Mouse (Mus musculus) stomach, postnatal 0 days (tissue): ENCODE measurements at regions not wholly inside any gene's neighbourhood (a gene's known extent, or its start where the extent isn't known, plus 50 kb on each side); places are given as distances from the start of the nearest gene placed in this dataset.
A peak's percentile ranks its signal among the peaks of the same experiment; 100 is the strongest.

Experiments used
- ATAC-seq: fragments of 200-750 bp; cut with Nextera tagmentation; 2 replicates; pipeline ENCODE4 v1.8.0; 2017; ENCODE audit not compliant: low FRiP score, low TSS enrichment
- DNase-seq: peaks from one replicate; pipeline ENCODE4 v3.0.0-alpha.2; 2016; ENCODE audit warnings: low spot score
- H3K27ac ChIP-seq: fragments of 300-500 bp; sonication (generic); replicated peaks from 2 replicates; pipeline ENCODE4 v1.5.1; 2014; ENCODE audit warnings: mild to moderate bottlenecking, control low read depth
- H3K27me3 ChIP-seq: fragments of 300-500 bp; sonication (generic); 2 replicates; pipeline ENCODE4 v1.6.1; 2014; ENCODE audit warnings: low read length; ENCODE audit not compliant: control insufficient read depth, insufficient read depth
- H3K36me3 ChIP-seq: fragments of 300-500 bp; sonication (generic); 2 replicates; pipeline ENCODE4 v1.6.1; 2014; ENCODE audit warnings: low read length, mixed read lengths; ENCODE audit not compliant: control insufficient read depth, insufficient read depth
- H3K4me1 ChIP-seq: fragments of 300-500 bp; sonication (generic); replicated peaks from 2 replicates; pipeline ENCODE4 v1.6.1; 2014; ENCODE audit warnings: antibody characterized with exemption; ENCODE audit not compliant: control insufficient read depth, insufficient read depth
- H3K4me2 ChIP-seq: fragments of 300-500 bp; sonication (generic); replicated peaks from 2 replicates; pipeline ENCODE4 v1.6.1; 2014; ENCODE audit warnings: low read depth, mild to moderate bottlenecking, control low read depth, moderate library complexity
- H3K4me3 ChIP-seq: fragments of 300-500 bp; sonication (generic); 2 replicates; pipeline ENCODE4 v1.5.1; 2014; ENCODE audit warnings: low read depth, low read length, control low read depth
- H3K9ac ChIP-seq: fragments of 300-500 bp; sonication (generic); 2 replicates; pipeline ENCODE4 v1.6.1; 2014; ENCODE audit warnings: mild to moderate bottlenecking, low read length, control low read depth, mixed read lengths
- H3K9me3 ChIP-seq: fragments of 300-500 bp; sonication (generic); 2 replicates; pipeline ENCODE4 v1.6.1; 2016; ENCODE audit warnings: low read length; ENCODE audit not compliant: control insufficient read depth
- CTCF ChIP-seq: IDR thresholded peaks from 2 replicates; pipeline ENCODE4 v1.5.1; 2016; ENCODE audit warnings: antibody characterized with exemption, low read depth, mild to moderate bottlenecking, moderate library complexity
- EP300 ChIP-seq: optimal IDR thresholded peaks from 2 replicates; pipeline ENCODE3; 2016; ENCODE audit warnings: antibody characterized with exemption
- WGBS: fragments of 180-500 bp; shearing (Covaris S2); extraction: QIAGEN DNeasy Blood & Tissue Kit; methylation state at CpG from one replicate; pipeline ENCODE4 v1.1.7; 2014; 5-methylcytosine and 5-hydroxymethylcytosine counted together

DNA sequence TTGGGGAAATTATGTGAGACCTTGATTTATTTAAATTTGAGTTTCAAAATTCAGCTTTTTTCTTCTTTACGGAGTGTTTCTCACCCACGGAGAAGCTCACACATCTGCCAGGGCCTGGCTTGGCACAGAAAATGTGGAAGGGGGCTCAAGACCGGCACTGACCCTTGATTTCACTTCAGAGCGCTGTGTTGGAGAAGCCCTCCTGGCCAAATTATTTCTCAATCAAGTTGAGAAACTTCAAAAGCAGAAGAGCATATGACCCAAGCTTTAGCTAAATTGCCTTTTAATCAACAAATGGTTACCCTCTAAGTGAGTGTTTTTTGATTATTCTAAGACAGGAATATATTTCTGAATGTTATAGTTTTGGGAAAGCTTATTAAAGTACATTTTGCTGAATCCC, 197.2 kb upstream of the Rgmb start:
- H3K9me3 ChIP-seq: no peaks in the 10 kb centered on the region
- no peaks in the 10 kb centered on the region for H3K36me3 ChIP-seq
- no peaks in the 10 kb centered on the region for H3K27me3 ChIP-seq
- H3K27ac ChIP-seq: no peak overlapping the region
- ATAC-seq: no peak
- H3K4me3 ChIP-seq: no peak overlapping the region
- TF ChIP-seq CTCF: no peak
- no peak for TF ChIP-seq EP300
- H3K9ac ChIP-seq: no peak overlapping the region
- no peak for DNase-seq
- no peak overlapping the region for H3K4me2 ChIP-seq
- 63% methylated on average over 4 of the region's 4 CpGs for WGBS
- H3K4me1 ChIP-seq: no peaks in the 10 kb centered on the region

DNA sequence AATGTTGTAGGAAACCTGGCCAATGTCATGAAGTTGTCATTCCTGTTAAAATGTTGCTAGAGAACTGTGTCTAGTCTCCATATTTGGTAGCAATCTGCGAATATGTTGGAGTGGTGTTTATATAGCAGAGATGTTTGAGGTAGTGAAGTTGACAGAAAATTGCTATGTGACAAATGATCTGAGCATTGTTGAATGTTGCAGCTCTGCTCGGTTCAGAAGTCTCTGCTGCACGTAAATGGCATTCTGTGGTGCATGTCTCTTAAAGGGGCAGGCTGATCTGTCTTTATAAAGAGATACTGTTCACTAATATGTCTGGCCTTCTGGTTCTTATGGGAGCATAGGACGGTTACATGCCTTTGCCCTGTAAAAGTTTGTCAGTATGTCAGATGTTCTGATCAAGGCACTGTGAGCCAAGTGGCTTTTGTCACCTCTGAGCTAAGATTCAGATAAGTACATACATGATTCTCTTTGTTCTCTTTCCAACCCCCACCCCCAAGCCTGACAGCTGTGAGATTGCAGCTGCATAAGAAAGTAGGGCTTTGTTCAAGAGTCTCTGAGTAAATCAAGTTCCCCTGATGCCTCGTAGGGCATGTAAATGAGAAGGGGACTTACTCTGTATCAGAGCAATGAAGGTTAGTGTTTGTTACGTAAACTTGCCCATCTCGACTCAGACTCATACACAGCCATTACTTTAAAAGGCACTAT, 174.2 kb upstream of the Rgmb start:
- Histone ChIP-seq H3K9me3 (no peaks in the 10 kb centered on the region), H3K36me3 (no peaks in the 10 kb centered on the region), H3K27ac (peak overlapping the region; percentile 56; the same call in 1 of the 2 replicates), H3K4me1 (no peaks in the 10 kb centered on the region), H3K4me2 (no peak overlapping the region), H3K9ac (no peak overlapping the region), H3K4me3 (no peak overlapping the region), H3K27me3 (no peaks in the 10 kb centered on the region)
- DNase-seq (peak; percentile 21), ATAC-seq (peak; percentile 63; the same call in 1 of the 2 replicates)
- 15% methylated on average over 7 of the region's 7 CpGs for WGBS
- no peak for TF ChIP-seq CTCF
- TF ChIP-seq EP300: no peak

DNA sequence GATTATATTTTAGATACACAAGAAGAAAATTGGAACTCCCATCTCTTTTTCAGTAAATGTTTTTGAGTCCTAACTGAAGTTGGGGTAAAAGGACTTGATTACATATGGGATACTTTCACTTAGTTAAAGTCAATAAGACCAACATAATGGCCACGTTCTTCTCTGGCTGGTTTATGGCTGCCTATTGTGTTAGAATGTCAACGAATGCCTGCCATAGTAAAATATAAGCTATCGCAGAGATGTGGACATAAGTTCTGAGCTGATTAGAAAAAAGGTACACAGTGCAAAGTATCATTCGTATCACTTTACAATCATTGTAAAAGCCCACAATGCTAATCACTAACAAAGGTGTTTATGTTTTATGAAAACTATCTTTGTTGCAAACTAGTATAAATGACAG, 173.2 kb upstream of the Rgmb start:
- H3K4me2 ChIP-seq: no peak overlapping the region
- no peak for DNase-seq
- H3K27me3 ChIP-seq: no peaks in the 10 kb centered on the region
- ATAC-seq: no peak
- 33% methylated on average over 4 of the region's 4 CpGs for WGBS
- no peaks in the 10 kb centered on the region for H3K9me3 ChIP-seq
- no peak overlapping the region for H3K9ac ChIP-seq
- H3K4me1 ChIP-seq: no peaks in the 10 kb centered on the region
- H3K4me3 ChIP-seq: no peak overlapping the region
- no peak for TF ChIP-seq EP300
- no peak for TF ChIP-seq CTCF
- no peaks in the 10 kb centered on the region for H3K36me3 ChIP-seq
- H3K27ac ChIP-seq: no peak overlapping the region

DNA sequence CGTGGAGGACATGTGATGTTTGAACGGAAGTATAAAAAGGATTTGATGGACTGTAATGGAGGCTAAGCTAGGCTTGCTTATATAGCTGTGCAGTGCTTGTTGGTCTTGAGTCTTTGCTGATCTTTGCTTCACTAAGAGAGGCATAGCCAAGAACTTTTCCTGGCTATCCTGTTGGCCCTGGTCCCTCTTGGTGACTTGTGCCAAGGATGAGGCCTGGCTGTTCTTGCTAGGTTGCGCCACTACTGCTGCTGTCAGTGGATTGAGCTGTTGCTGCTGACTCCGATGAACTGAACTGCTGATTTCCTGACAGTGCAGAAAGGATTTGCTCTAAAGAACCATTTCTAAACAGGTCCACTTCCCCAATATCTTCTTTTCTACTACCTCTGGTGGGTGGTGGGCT, 167.9 kb upstream of the Rgmb start:
- TF ChIP-seq CTCF (no peak), EP300 (no peak)
- no peaks in the 10 kb centered on the region for H3K36me3 ChIP-seq
- no peak overlapping the region for H3K4me3 ChIP-seq
- DNase-seq (no peak), ATAC-seq (no peak)
- peaks cover 2% of the 10 kb centered on the region; the same call in 1 of the 2 replicates for H3K4me1 ChIP-seq
- 85% methylated on average over 4 of the region's 4 CpGs for WGBS
- H3K27me3 ChIP-seq: no peaks in the 10 kb centered on the region
- no peak overlapping the region for H3K4me2 ChIP-seq
- H3K27ac ChIP-seq: no peak overlapping the region
- no peak overlapping the region for H3K9ac ChIP-seq
- H3K9me3 ChIP-seq: 0 out of 2 replicates have a peak, but pooled peaks cover 2% of the 10 kb centered on the region

DNA sequence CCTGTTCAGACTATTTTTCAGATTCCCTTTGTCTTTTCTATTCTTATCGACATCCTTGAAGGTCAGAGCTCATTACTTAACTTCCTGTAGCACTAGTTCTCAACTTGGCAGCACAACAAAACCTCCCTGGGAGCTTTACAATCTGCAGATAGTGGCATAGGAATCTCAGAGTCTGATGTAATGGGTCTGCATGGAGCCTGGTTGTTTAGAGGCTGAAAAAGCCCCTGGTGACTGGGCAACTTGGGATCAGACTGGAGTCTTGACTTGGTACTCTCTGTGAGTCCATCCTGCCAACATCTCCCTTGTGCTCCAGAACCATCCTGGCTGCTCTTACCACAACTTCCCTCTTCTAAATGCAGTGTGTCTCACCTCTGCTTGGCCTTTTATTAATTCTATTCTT, 166.4 kb upstream of the Rgmb start:
- no peak overlapping the region for H3K9ac ChIP-seq
- H3K4me2 ChIP-seq: no peak overlapping the region
- DNase-seq: no peak
- H3K27me3 ChIP-seq: no peaks in the 10 kb centered on the region
- H3K4me1 ChIP-seq: peaks cover 2% of the 10 kb centered on the region; the same call in 1 of the 2 replicates
- no peak for TF ChIP-seq CTCF
- no peak for TF ChIP-seq EP300
- 11% methylated on average over 1 of the region's 1 CpGs for WGBS
- ATAC-seq: no peak
- no peaks in the 10 kb centered on the region for H3K36me3 ChIP-seq
- H3K4me3 ChIP-seq: no peak overlapping the region
- H3K27ac ChIP-seq: no peak overlapping the region
- 0 out of 2 replicates have a peak, but pooled peaks cover 2% of the 10 kb centered on the region for H3K9me3 ChIP-seq

DNA sequence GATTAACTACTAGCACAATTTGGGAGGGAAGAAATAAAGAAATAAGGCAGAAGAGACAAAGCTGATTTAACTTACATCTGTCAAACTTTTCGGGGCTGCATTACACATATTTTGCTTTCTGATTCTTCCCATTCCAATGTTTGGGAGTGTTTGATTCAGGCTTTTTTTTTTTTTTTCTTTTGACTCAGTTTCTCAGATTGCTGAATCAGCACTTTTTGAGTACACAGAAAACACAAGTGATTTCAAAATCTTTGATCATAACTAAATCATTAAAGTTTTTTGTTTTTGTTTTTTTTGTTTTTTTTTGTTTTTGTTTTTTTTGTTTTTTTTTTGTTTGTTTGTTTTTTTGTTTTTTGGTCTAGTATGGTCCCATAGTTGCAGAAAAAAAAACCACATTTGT, 164.7 kb upstream of the Rgmb start:
- Histone ChIP-seq H3K4me2 (no peak overlapping the region), H3K27me3 (no peaks in the 10 kb centered on the region), H3K9ac (no peak overlapping the region), H3K4me3 (no peak overlapping the region), H3K27ac (no peak overlapping the region), H3K9me3 (0 out of 2 replicates have a peak, but pooled peaks cover 2% of the 10 kb centered on the region), H3K36me3 (no peaks in the 10 kb centered on the region), H3K4me1 (peaks cover 2% of the 10 kb centered on the region; the same call in 1 of the 2 replicates)
- no peak for TF ChIP-seq CTCF
- no peak for DNase-seq
- ATAC-seq: no peak
- WGBS: 82% methylated on average over 1 of the region's 1 CpGs
